Mouse (Mus musculus): ENCODE measurements around the gene Scgb1a1.

GRCm38 (mm10) chr19:9059391-9059790 lies 28.4 kb downstream of the Scgb1a1 start:
- TF ChIP-seq CTCF (IDR thresholded peaks at IDR 0.05; ENCODE audit: borderline replicate concordance, extremely low read depth, insufficient read depth, insufficient read length) (no peak), POLR2A (IDR thresholded peaks at IDR 0.05; ENCODE audit: borderline replicate concordance, extremely low read depth, insufficient read depth, insufficient read length, poor library complexity, severe bottlenecking) (no peak)
